Comparison of ENCODE assay signal across 12 mouse cellular contexts in genomic region chr9:62781965-62782364, GRCm38 (mm10). TPM values are rescaled to one million over a fixed set of nuclear protein-coding genes. Genes with fewer than 3 reads are reported as not detected.
DNase-seq lines count a peak whose midpoint lies in the region; ATAC-seq and TF ChIP-seq lines count a peak whose summit lies in the region.
"Had no signal": no experiment of that assay in that cellular context is flagged by ENCODE, and none has a peak within 500 bp of the region (broad histone marks: within the 10 kb centered on the region; RNA-seq: fewer than 3 reads in every experiment).

No protein-coding gene starts in this region.

- ATAC-seq in forebrain, embryonic 13.5 days: no peak
- no peak for ATAC-seq in forebrain, embryonic 12.5 days (ENCODE audit: low FRiP score)
- ATAC-seq in limb, embryonic 14.5 days (ENCODE audit: low FRiP score, low read depth): no peak

- H3K36me3 ChIP-seq in forebrain, embryonic 13.5 days (ENCODE audit: poor library complexity, severe bottlenecking): no peaks in the 10 kb centered on the region
- no peaks in the 10 kb centered on the region for H3K36me3 ChIP-seq in forebrain, embryonic 12.5 days (replicated peaks)
- H3K36me3 ChIP-seq in limb, embryonic 14.5 days (ENCODE audit: control insufficient read depth, insufficient read depth, low read length): no peaks in the 10 kb centered on the region
- no peaks in the 10 kb centered on the region for H3K36me3 ChIP-seq in limb, embryonic 10.5 days
- H3K36me3 ChIP-seq: embryonic facial prominence, embryonic 12.5 days had no signal

- H3K9ac ChIP-seq in forebrain, embryonic 13.5 days: no peak overlapping the region
- no peak overlapping the region for H3K9ac ChIP-seq in forebrain, embryonic 12.5 days
- H3K9ac ChIP-seq in limb, embryonic 14.5 days (ENCODE audit: low read depth, low read length, severe bottlenecking): no peak overlapping the region
- H3K9ac ChIP-seq: embryonic facial prominence, embryonic 12.5 days; liver, embryonic 14.5 days had no signal

- 0 out of 2 replicates have a peak overlapping the region, but pooled peaks have one; percentile 7 for H3K27ac ChIP-seq in forebrain, embryonic 13.5 days
- H3K27ac ChIP-seq in forebrain, embryonic 12.5 days: no peak overlapping the region
- no peak overlapping the region for H3K27ac ChIP-seq in limb, embryonic 14.5 days (replicated peaks; ENCODE audit: low read depth, low read length)
- H3K27ac ChIP-seq in limb, embryonic 10.5 days: no peak overlapping the region; the same call in 1 of the 2 replicates
- H3K27ac ChIP-seq: embryonic facial prominence, embryonic 12.5 days; liver, embryonic 14.5 days had no signal

- no peak overlapping the region for H3K4me2 ChIP-seq in forebrain, embryonic 13.5 days
- no peak overlapping the region for H3K4me2 ChIP-seq in forebrain, embryonic 12.5 days
- no peak overlapping the region for H3K4me2 ChIP-seq in limb, embryonic 14.5 days (replicated peaks; ENCODE audit: low read depth, low read length, severe bottlenecking)
- H3K4me2 ChIP-seq: embryonic facial prominence, embryonic 12.5 days had no signal

- no peaks in the 10 kb centered on the region for H3K27me3 ChIP-seq in forebrain, embryonic 13.5 days
- no peaks in the 10 kb centered on the region for H3K27me3 ChIP-seq in forebrain, embryonic 12.5 days
- no peaks in the 10 kb centered on the region for H3K27me3 ChIP-seq in limb, embryonic 14.5 days (ENCODE audit: control insufficient read depth, insufficient read depth, low read length)
- H3K27me3 ChIP-seq in limb, embryonic 10.5 days (ENCODE audit: low read depth, poor library complexity, severe bottlenecking): no peaks in the 10 kb centered on the region
- H3K27me3 ChIP-seq: embryonic facial prominence, embryonic 12.5 days had no signal

- WGBS in forebrain, embryonic 13.5 days: 62% methylated on average over 3 of the region's 3 CpGs
- WGBS in forebrain, embryonic 12.5 days: 66% methylated on average over 3 of the region's 3 CpGs
- WGBS in limb, embryonic 14.5 days: 76% methylated on average over 3 of the region's 3 CpGs
- WGBS in limb, embryonic 10.5 days: 82% methylated on average over 3 of the region's 3 CpGs

- H3K4me3 ChIP-seq in forebrain, embryonic 13.5 days: no peak overlapping the region
- H3K4me3 ChIP-seq in forebrain, embryonic 12.5 days (replicated peaks): no peak overlapping the region
- H3K4me3 ChIP-seq in limb, embryonic 14.5 days (replicated peaks; ENCODE audit: low read length): no peak overlapping the region
- H3K4me3 ChIP-seq in limb, embryonic 10.5 days: no peak overlapping the region
- H3K4me3 ChIP-seq: embryonic facial prominence, embryonic 12.5 days; myocyte had no signal

- H3K9me3 ChIP-seq in forebrain, embryonic 13.5 days (replicated peaks): no peaks in the 10 kb centered on the region
- no peaks in the 10 kb centered on the region for H3K9me3 ChIP-seq in forebrain, embryonic 12.5 days
- no peaks in the 10 kb centered on the region for H3K9me3 ChIP-seq in limb, embryonic 14.5 days (ENCODE audit: control insufficient read depth, low read length)
- H3K9me3 ChIP-seq in limb, embryonic 10.5 days (replicated peaks): no peaks in the 10 kb centered on the region
- H3K9me3 ChIP-seq: embryonic facial prominence, embryonic 12.5 days had no signal

- TF ChIP-seq POLR2A in limb, embryonic 14.5 days (IDR thresholded peaks at IDR 0.05; ENCODE audit: borderline replicate concordance, extremely low read depth, insufficient read depth, insufficient read length): no peak

- DNase-seq in limb, embryonic 14.5 days (ENCODE audit: low spot score): peak; percentile 14
- no peak for DNase-seq in limb, embryonic 10.5 days (ENCODE audit: low spot score)
- DNase-seq in heart, postnatal 4 days: peak; percentile 24
- DNase-seq in lung, postnatal 25 days (ENCODE audit: low spot score): peak; percentile 76
- no peak for DNase-seq in cerebellum, adult 9-10 months
- no peak for DNase-seq in layer of hippocampus, adult 9-10 months (ENCODE audit: low spot score)
- DNase-seq: layer of hippocampus, postnatal 36 days had no signal

- H3K4me1 ChIP-seq in forebrain, embryonic 13.5 days: peaks cover 25% of the 10 kb centered on the region
- H3K4me1 ChIP-seq in forebrain, embryonic 12.5 days: peaks cover 26% of the 10 kb centered on the region
- 0 out of 2 replicates have a peak, but pooled peaks cover 3% of the 10 kb centered on the region for H3K4me1 ChIP-seq in limb, embryonic 14.5 days (ENCODE audit: control insufficient read depth, insufficient read depth, low read length)
- H3K4me1 ChIP-seq in limb, embryonic 10.5 days: peaks cover 22% of the 10 kb centered on the region

RNA-seq across cellular contexts. Expression of gene Fem1b, which starts 29.8 kb away (rescaled TPM):
- 36.6 and 40.8 TPM in 2 replicates for polyA plus RNA-seq in forebrain, embryonic 13.5 days (2015; fragmentation: Nextera tagmentation; extraction: Ambion mirVana)
- polyA plus RNA-seq in forebrain, embryonic 12.5 days (2016; fragmentation: Nextera tagmentation; extraction: Ambion mirVana): 56.6 and 59.0 TPM in 2 replicates
- polyA plus RNA-seq in limb, embryonic 14.5 days (2012; rRNA removed): 20.7 and 21.2 TPM in 2 replicates
- 31.4 and 31.6 TPM in 2 replicates for polyA plus RNA-seq in limb, embryonic 14.5 days (2014; fragmentation: Nextera tagmentation; extraction: Ambion mirVana)
- polyA plus RNA-seq in limb, embryonic 10.5 days (2016; fragmentation: Nextera tagmentation; extraction: Ambion mirVana): 27.3 and 30.3 TPM in 2 replicates
- 10 to 100 TPM; 40.3 to 41.6 TPM for total RNA-seq in heart, postnatal 4 days (2021)

RNA-seq across cellular contexts. Expression of gene Cln6, which starts 56.6 kb away (rescaled TPM):
- 6.9 and 8.0 TPM in 2 replicates for polyA plus RNA-seq in forebrain, embryonic 13.5 days (2015; fragmentation: Nextera tagmentation; extraction: Ambion mirVana)
- polyA plus RNA-seq in forebrain, embryonic 12.5 days (2016; fragmentation: Nextera tagmentation; extraction: Ambion mirVana): 8.5 and 9.8 TPM in 2 replicates
- polyA plus RNA-seq in limb, embryonic 14.5 days (2012; rRNA removed): 57.5 and 74.5 TPM in 2 replicates
- polyA plus RNA-seq in limb, embryonic 14.5 days (2014; fragmentation: Nextera tagmentation; extraction: Ambion mirVana): 24.4 and 25.6 TPM in 2 replicates
- 16.4 and 18.5 TPM in 2 replicates for polyA plus RNA-seq in limb, embryonic 10.5 days (2016; fragmentation: Nextera tagmentation; extraction: Ambion mirVana)
- 10 to 100 TPM; 25.1 to 31.4 TPM for total RNA-seq in heart, postnatal 4 days (2021)

Comparison
In these comparisons a context has a peak if more than half of its experiments do, and no peak if none do; other contexts are left out.
1. DNase-seq: peak in limb, embryonic 14.5 days (single experiment), heart, postnatal 4 days (single experiment) and lung, postnatal 25 days (single experiment); none in limb, embryonic 10.5 days (single experiment), cerebellum, adult 9-10 months (single experiment) and layer of hippocampus, adult 9-10 months (single experiment).